Mouse (Mus musculus): Measurements from ENCODE around the gene Epc2. TPM values are rescaled to one million over a fixed set of nuclear protein-coding genes. Genes with fewer than 3 reads are reported as not detected.
"Not testable (repeated sequence)": the region's sequence is repeated elsewhere in the genome, so short reads cannot be mapped to it uniquely, and the experiment has no call there.

Epc2 gene
- total RNA-seq, 2 experiments from 2014 or later = 52.6 to 53.8 TPM

GRCm38 (mm10) chr2:49465672-49466222, 14.5 kb downstream of the Epc2 start:
- no peak for DNase-seq (ENCODE audit: extremely low spot score in 1 of 2, low spot score in 2 of 2)
- intact Hi-C loops (cut with DNase I) = no loop called here

- DNase-seq (ENCODE audit: extremely low spot score in 1 of 2, low spot score in 2 of 2) = no peak
- intact Hi-C loops (cut with DNase I) = no loop called here
Observed at GRCm38 (mm10) chr2:49467038-49467437, 15.8 kb downstream of the Epc2 start.

DNA sequence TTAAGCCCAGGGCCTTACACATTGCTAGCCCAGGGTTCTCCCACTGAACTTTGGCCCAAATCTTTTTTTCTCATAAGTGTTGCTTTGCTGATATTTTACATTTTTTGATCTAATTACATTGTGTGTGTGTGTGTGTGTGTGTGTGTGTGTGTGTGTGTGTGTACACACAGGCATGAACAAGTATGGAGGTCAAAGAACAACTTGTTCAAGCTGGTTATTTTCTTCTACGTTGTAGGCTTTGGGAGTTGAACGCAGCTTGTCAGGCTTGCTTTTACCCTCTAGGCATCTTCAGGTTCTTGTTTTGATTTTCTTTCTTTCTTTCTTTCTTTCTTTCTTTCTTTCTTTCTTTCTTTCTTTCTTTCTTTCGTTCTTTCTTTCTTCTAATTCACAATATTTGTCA, 19.9 kb downstream of the Epc2 start:
- intact Hi-C loops (cut with DNase I) = no loop called here

GRCm38 (mm10) chr2:49471641-49472355, 20.5 kb downstream of the Epc2 start:
- intact Hi-C loops (cut with DNase I) = no loop called here
- no peak for DNase-seq (ENCODE audit: extremely low spot score in 1 of 2, low spot score in 2 of 2)

More for the DNA sequence above, 19.9 kb downstream of the Epc2 start:
- DNase-seq (ENCODE audit: extremely low spot score in 1 of 2, low spot score in 2 of 2) = no peak

GRCm38 (mm10) chr2:49472443-49472842, 21.2 kb downstream of the Epc2 start:
- intact Hi-C loops (cut with DNase I) = no loop called here
- DNase-seq (ENCODE audit: extremely low spot score in 1 of 2, low spot score in 2 of 2) = no peak

- intact Hi-C loops (cut with DNase I) = no loop called here
- DNase-seq (ENCODE audit: extremely low spot score in 1 of 2, low spot score in 2 of 2) = no peak
Observed at GRCm38 (mm10) chr2:49482146-49482545, 30.9 kb downstream of the Epc2 start.

DNA sequence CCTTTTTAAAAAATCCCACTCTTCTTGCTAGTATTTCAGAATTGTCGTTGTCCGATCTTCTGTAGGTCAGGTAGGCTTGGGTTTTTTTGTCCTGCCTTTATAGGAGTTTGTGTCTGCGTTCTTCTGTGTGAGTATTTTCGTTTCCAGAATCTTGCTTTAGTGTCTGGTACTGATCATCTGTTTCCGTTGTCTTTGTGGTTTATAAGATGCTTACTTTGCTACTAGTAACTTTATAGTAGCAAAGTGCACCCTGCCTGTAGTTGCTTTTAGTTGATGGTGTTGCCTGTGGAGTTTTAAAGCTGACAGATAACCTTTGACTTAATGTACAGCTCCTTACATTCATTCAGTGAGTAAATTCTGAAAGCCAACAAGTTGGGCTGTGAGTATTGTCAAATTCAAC, 32.1 kb downstream of the Epc2 start:
- intact Hi-C loops (cut with DNase I) = no loop called here

GRCm38 (mm10) chr2:49501435-49501834, 50.1 kb downstream of the Epc2 start:
- intact Hi-C loops (cut with DNase I) = no loop called here

More for the DNA sequence above, 32.1 kb downstream of the Epc2 start:
- no peak for DNase-seq (ENCODE audit: extremely low spot score in 1 of 2, low spot score in 2 of 2)

GRCm38 (mm10) chr2:49503596-49503995, 52.3 kb downstream of the Epc2 start:
- DNase-seq (ENCODE audit: extremely low spot score in 1 of 2, low spot score in 2 of 2) = no peak
- intact Hi-C loops (cut with DNase I) = no loop called here

More at GRCm38 (mm10) chr2:49501435-49501834, 50.1 kb downstream of the Epc2 start:
- DNase-seq (ENCODE audit: extremely low spot score in 1 of 2, low spot score in 2 of 2) = no peak

DNA sequence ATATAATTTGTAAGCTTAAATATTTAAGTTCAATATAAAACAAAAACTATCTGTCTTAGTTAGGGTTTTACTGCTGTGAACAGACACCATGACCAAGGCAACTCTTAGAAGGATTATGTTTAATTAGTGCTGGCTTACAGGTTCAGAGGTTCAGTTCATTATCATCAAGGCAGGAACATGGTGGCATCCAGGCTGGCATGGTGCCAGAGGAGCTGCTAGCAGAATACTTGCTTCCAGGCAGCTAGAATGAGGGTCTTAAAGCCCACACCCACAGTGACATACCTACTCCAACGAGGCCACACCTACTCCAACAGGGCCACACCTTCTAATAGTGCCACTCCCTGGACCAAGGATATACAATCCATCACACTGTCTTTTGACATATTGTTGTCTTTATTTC, 53.9 kb downstream of the Epc2 start:
- peak in 1 of 2 experiments; percentile 30 for DNase-seq (ENCODE audit: extremely low spot score in 1 of 2, low spot score in 2 of 2)
- intact Hi-C loops (cut with DNase I) = not testable (repeated sequence)

GRCm38 (mm10) chr2:49510832-49511231, 59.5 kb downstream of the Epc2 start:
- DNase-seq (ENCODE audit: extremely low spot score in 1 of 2, low spot score in 2 of 2) = no peak
- intact Hi-C loops (cut with DNase I) = no loop called here

GRCm38 (mm10) chr2:49516011-49516410, 64.7 kb downstream of the Epc2 start:
- intact Hi-C loops (cut with DNase I) = no loop called here
- DNase-seq (ENCODE audit: extremely low spot score in 1 of 2, low spot score in 2 of 2) = no peak

DNA sequence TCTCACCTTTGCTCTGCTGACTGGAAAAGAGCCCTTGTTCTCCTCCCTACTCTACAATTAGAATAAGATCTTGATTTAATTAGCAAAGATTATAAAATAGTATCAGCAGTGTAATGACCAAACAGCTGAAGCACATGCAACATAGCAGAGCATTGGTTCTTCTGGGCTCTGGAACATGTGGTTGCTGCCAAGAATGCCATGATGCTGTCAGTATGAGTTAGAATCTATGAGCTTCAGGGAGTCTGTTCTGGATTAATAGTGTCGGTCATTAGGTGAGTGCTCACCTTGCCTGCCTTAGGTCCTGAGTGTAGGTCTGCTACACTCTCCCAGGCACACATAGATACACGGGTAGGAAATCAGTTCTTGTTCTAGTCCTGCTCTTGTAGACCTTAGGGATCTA, 69.1 kb downstream of the Epc2 start:
- no peak for DNase-seq (ENCODE audit: extremely low spot score in 1 of 2, low spot score in 2 of 2)
- intact Hi-C loops (cut with DNase I) = no loop called here

- intact Hi-C loops (cut with DNase I) = no loop called here
Observed at GRCm38 (mm10) chr2:49520989-49521388, 69.7 kb downstream of the Epc2 start.

GRCm38 (mm10) chr2:49521564-49521963, 70.3 kb downstream of the Epc2 start:
- intact Hi-C loops (cut with DNase I) = no loop called here

More at GRCm38 (mm10) chr2:49520989-49521388, 69.7 kb downstream of the Epc2 start:
- peak in 1 of 2 experiments; percentile 17 for DNase-seq (ENCODE audit: extremely low spot score in 1 of 2, low spot score in 2 of 2)

GRCm38 (mm10) chr2:49522578-49522977, 71.3 kb downstream of the Epc2 start:
- intact Hi-C loops (cut with DNase I) = no loop called here
- no peak for DNase-seq (ENCODE audit: extremely low spot score in 1 of 2, low spot score in 2 of 2)

More at GRCm38 (mm10) chr2:49521564-49521963, 70.3 kb downstream of the Epc2 start:
- no peak for DNase-seq (ENCODE audit: extremely low spot score in 1 of 2, low spot score in 2 of 2)

DNA sequence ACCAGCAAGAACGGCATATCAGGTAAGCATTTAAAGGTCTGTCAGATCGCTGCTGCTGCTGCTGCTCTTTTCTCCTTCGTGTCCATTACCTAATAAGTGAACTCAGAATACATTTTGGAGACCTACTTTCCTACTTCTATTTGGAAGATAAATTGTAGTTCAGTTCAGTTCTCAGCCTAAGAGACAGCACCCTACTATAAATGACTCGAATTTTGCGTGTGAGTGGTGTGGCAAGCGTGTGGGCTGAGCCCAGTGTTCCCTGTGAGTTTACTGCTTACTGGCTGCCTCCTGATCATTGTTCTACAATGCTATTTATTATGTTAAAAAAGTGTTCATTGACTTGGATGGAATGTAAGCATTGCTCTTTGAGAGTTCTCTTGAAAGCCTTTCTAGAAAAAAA, 85.9 kb downstream of the Epc2 start:
- no peak for DNase-seq (ENCODE audit: extremely low spot score in 1 of 2, low spot score in 2 of 2)
- intact Hi-C loops (cut with DNase I) = no loop called here

- no peak for DNase-seq (ENCODE audit: extremely low spot score in 1 of 2, low spot score in 2 of 2)
- intact Hi-C loops (cut with DNase I) = no loop called here
Observed at GRCm38 (mm10) chr2:49538056-49538455, 86.8 kb downstream of the Epc2 start.

- intact Hi-C loops (cut with DNase I) = no loop called here
- no peak for DNase-seq (ENCODE audit: extremely low spot score in 1 of 2, low spot score in 2 of 2)
Observed at GRCm38 (mm10) chr2:49539745-49540144, 88.5 kb downstream of the Epc2 start.

DNA sequence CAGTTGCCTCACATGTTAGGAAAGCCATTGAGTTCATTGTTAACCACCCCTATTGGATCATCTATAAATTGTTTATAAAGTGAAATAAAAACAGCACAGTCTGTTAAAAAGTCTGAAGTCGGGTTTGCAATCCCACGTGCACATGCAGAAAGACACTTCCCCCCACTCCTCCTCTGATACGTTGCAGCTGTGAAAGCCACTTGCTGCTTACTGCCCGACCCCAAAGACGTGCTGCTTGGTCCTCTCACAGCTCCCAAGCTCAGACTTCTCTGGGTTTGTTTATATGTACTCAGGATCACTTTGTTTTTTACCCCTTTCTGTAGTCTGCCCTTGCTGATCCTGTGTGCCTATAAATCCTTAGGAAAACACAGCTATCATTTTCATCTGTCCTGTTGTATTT, 96.5 kb downstream of the Epc2 start:
- DNase-seq (ENCODE audit: extremely low spot score in 1 of 2, low spot score in 2 of 2) = no peak
- intact Hi-C loops (cut with DNase I) = no loop called here
